Mouse (Mus musculus) MEL (cell line): Measurements from ENCODE around the gene Pirt. TPM values are rescaled to one million over a fixed set of nuclear protein-coding genes. Genes with fewer than 3 reads are reported as not detected.

Source experiments
- DNase-seq: peaks from one replicate; pipeline ENCODE4 v3.0.0; 2011; ENCODE audit warnings: low read depth, low spot score
- H3K27ac ChIP-seq: 2 replicates; pipeline ENCODE4 v1.5.1; 2012; ENCODE audit warnings: low read depth, mild to moderate bottlenecking, control low read depth, low read length, moderate library complexity; ENCODE audit not compliant: control insufficient read depth
- H3K27me3 ChIP-seq, 2 experiments: fragments of 150-350 bp in 1 of 2; sonication (generic) in 1 of 2; 2 replicates each; pipeline ENCODE4 v1.6.1; 2012; ENCODE audit warnings: low read length in 2 of 2, mild to moderate bottlenecking in 2 of 2, improper control_type of control experiment in 1 of 2, moderate library complexity in 1 of 2; ENCODE audit not compliant: insufficient read depth in 2 of 2, control insufficient read depth in 1 of 2
- H3K36me3 ChIP-seq, 2 experiments: 2 replicates each; pipeline ENCODE4 v1.6.1; 2012 to 2014; ENCODE audit warnings: low read length in 2 of 2, improper control_type of control experiment in 1 of 2, inconsistent platforms in 1 of 2, mild to moderate bottlenecking in 1 of 2; ENCODE audit not compliant: insufficient read depth in 2 of 2, control insufficient read depth in 1 of 2
- H3K4me1 ChIP-seq, 2 experiments: fragments of 150-350 bp in 1 of 2; sonication (generic) in 1 of 2; 2 replicates each; pipeline ENCODE4 v1.6.1; 2012; ENCODE audit warnings: low read length in 2 of 2, improper control_type of control experiment in 1 of 2, mild to moderate bottlenecking in 1 of 2; ENCODE audit not compliant: insufficient read depth in 2 of 2, control insufficient read depth in 1 of 2
- H3K4me3 ChIP-seq, 2 experiments: fragments of 150-350 bp in 1 of 2; sonication (generic) in 1 of 2; 2 replicates each; pipeline ENCODE4 v1.5.1; 2012; ENCODE audit warnings: low read depth in 2 of 2, low read length in 2 of 2, mild to moderate bottlenecking in 2 of 2, moderate library complexity in 2 of 2, control low read depth in 1 of 2, improper control_type of control experiment in 1 of 2; ENCODE audit not compliant: control insufficient read depth in 1 of 2, insufficient read depth in 1 of 2
- H3K79me2 ChIP-seq: 2 replicates; pipeline ENCODE4 v1.6.1; 2012; ENCODE audit warnings: mild to moderate bottlenecking, low read length, moderate library complexity; ENCODE audit not compliant: control insufficient read depth, poor library complexity, insufficient read depth
- H3K9ac ChIP-seq: 2 replicates; pipeline ENCODE4 v1.6.1; 2012; ENCODE audit warnings: low read depth, mild to moderate bottlenecking, control low read depth, low read length, moderate library complexity; ENCODE audit not compliant: control insufficient read depth, poor library complexity, severe bottlenecking
- H3K9me3 ChIP-seq: fragments of 150-350 bp; sonication (generic); replicated peaks from 2 replicates; pipeline ENCODE4 v1.6.1; 2012; ENCODE audit warnings: mild to moderate bottlenecking, low read length, improper control_type of control experiment, moderate library complexity; ENCODE audit not compliant: insufficient read depth
- BHLHE40 ChIP-seq: IDR thresholded peaks from 2 replicates; pipeline ENCODE4 v1.6.1; 2012; ENCODE audit warnings: low read depth, mild to moderate bottlenecking, inconsistent platforms, low read length, improper control_type of control experiment, borderline replicate concordance
- CHD1 ChIP-seq: IDR thresholded peaks from 2 replicates; pipeline ENCODE4 v1.6.1; 2012; ENCODE audit warnings: low read depth, mild to moderate bottlenecking, inconsistent platforms, low read length, improper control_type of control experiment
- CHD2 ChIP-seq: IDR thresholded peaks from 2 replicates; pipeline ENCODE4 v1.6.1; 2011; ENCODE audit warnings: low read length, improper control_type of control experiment
- CTCF ChIP-seq, 3 experiments: IDR thresholded peaks in 2 of 3; conservative IDR thresholded peaks in 1 of 3; 2 replicates each; pipeline ENCODE4 v1.5.1; 2011 to 2012; ENCODE audit warnings: low read length in 3 of 3, low read depth in 2 of 3, mild to moderate bottlenecking in 2 of 3, improper control_type of control experiment in 1 of 3, inconsistent platforms in 1 of 3, mixed read lengths in 1 of 3, moderate library complexity in 1 of 3; ENCODE audit not compliant: control insufficient read depth in 1 of 3, insufficient read depth in 1 of 3, poor library complexity in 1 of 3, severe bottlenecking in 1 of 3
- E2F4 ChIP-seq: IDR thresholded peaks from 2 replicates; pipeline ENCODE4 v1.6.1; 2011; ENCODE audit warnings: low read depth, low read length, improper control_type of control experiment, borderline replicate concordance
- ELF1 ChIP-seq: IDR thresholded peaks from 2 replicates; pipeline ENCODE4 v1.6.1; 2014; ENCODE audit warnings: low read depth, mild to moderate bottlenecking, inconsistent platforms, low read length, improper control_type of control experiment, moderate library complexity
- EP300 ChIP-seq, 2 experiments: IDR thresholded peaks; 2 replicates each; pipeline ENCODE4 v1.6.1; 2011; ENCODE audit warnings: improper control_type of control experiment in 2 of 2, low read length in 2 of 2, low read depth in 1 of 2, mild to moderate bottlenecking in 1 of 2
- ETS1 ChIP-seq: IDR thresholded peaks from 2 replicates; pipeline ENCODE4 v1.6.1; 2012; ENCODE audit warnings: low read depth, mild to moderate bottlenecking, inconsistent platforms, low read length, improper control_type of control experiment, moderate library complexity
- GABPA ChIP-seq: IDR thresholded peaks from 2 replicates; pipeline ENCODE4 v1.6.1; 2012; ENCODE audit warnings: low read depth, mild to moderate bottlenecking, inconsistent platforms, low read length, improper control_type of control experiment, moderate library complexity
- GATA1 ChIP-seq: IDR thresholded peaks from 2 replicates; pipeline ENCODE4 v1.6.1; 2011; ENCODE audit warnings: low read depth, low read length, improper control_type of control experiment
- HCFC1 ChIP-seq: IDR thresholded peaks from 2 replicates; pipeline ENCODE4 v1.6.1; 2012; ENCODE audit warnings: low read depth, mild to moderate bottlenecking, inconsistent platforms, low read length, improper control_type of control experiment, moderate library complexity
- JUND ChIP-seq: IDR thresholded peaks from 2 replicates; pipeline ENCODE4 v1.6.1; 2011; ENCODE audit warnings: low read depth, mild to moderate bottlenecking, improper control_type of control experiment, low read length
- KAT2A ChIP-seq: conservative IDR thresholded peaks from 2 replicates; pipeline ENCODE4 v1.6.1; 2012; ENCODE audit warnings: low read depth, low read length, improper control_type of control experiment, inconsistent platforms
- MAFK ChIP-seq: IDR thresholded peaks from 2 replicates; pipeline ENCODE4 v1.6.1; 2011; ENCODE audit warnings: low read depth, mild to moderate bottlenecking, low read length, improper control_type of control experiment, borderline replicate concordance
- MAX ChIP-seq: IDR thresholded peaks from 2 replicates; pipeline ENCODE4 v1.6.1; 2011; ENCODE audit warnings: low read length, improper control_type of control experiment
- MAZ ChIP-seq: IDR thresholded peaks from 2 replicates; pipeline ENCODE4 v1.6.1; 2012; ENCODE audit warnings: low read depth, mild to moderate bottlenecking, inconsistent platforms, low read length, improper control_type of control experiment
- MEF2A ChIP-seq: IDR thresholded peaks from 2 replicates; pipeline ENCODE4 v1.6.1; 2014; ENCODE audit warnings: low read depth, mild to moderate bottlenecking, inconsistent platforms, low read length, improper control_type of control experiment; ENCODE audit not compliant: poor library complexity, insufficient replicate concordance, severe bottlenecking; ENCODE audit errors: extremely low read depth
- MXI1 ChIP-seq: IDR thresholded peaks from 2 replicates; pipeline ENCODE4 v1.6.1; 2011; ENCODE audit warnings: mild to moderate bottlenecking, low read depth, low read length, improper control_type of control experiment
- MYB ChIP-seq: IDR thresholded peaks from 2 replicates; pipeline ENCODE4 v1.6.1; 2011; ENCODE audit warnings: mild to moderate bottlenecking, low read depth, low read length, improper control_type of control experiment
- MYC ChIP-seq: IDR thresholded peaks from 2 replicates; pipeline ENCODE4 v1.6.1; 2011; ENCODE audit warnings: low read depth, mild to moderate bottlenecking, low read length, improper control_type of control experiment, moderate library complexity
- NELFE ChIP-seq: IDR thresholded peaks from 2 replicates; pipeline ENCODE4 v1.6.1; 2011; ENCODE audit warnings: low read depth, low read length, improper control_type of control experiment
- NRF1 ChIP-seq: IDR thresholded peaks from 2 replicates; pipeline ENCODE4 v1.6.1; 2014; ENCODE audit warnings: low read depth, mild to moderate bottlenecking, inconsistent platforms, low read length, improper control_type of control experiment, moderate library complexity; ENCODE audit not compliant: poor library complexity, insufficient read depth, severe bottlenecking
- POLR2A ChIP-seq, 2 experiments: IDR thresholded peaks; 2 replicates each; pipeline ENCODE4 v1.6.1; 2011 to 2012; ENCODE audit warnings: low read length in 2 of 2, mild to moderate bottlenecking in 2 of 2, control low read depth in 1 of 2, improper control_type of control experiment in 1 of 2, low read depth in 1 of 2, moderate library complexity in 1 of 2; ENCODE audit not compliant: control insufficient read depth in 1 of 2, insufficient read depth in 1 of 2, poor library complexity in 1 of 2
- POLR2AphosphoS2 ChIP-seq: IDR thresholded peaks from 2 replicates; pipeline ENCODE4 v1.6.1; 2011; ENCODE audit warnings: low read length, improper control_type of control experiment
- POLR2AphosphoS5 ChIP-seq: IDR thresholded peaks from 2 replicates; pipeline ENCODE4 v1.6.1; 2012; ENCODE audit warnings: low read depth, borderline replicate concordance, mild to moderate bottlenecking, inconsistent platforms, low read length, moderate library complexity, mixed read lengths
- RAD21 ChIP-seq: IDR thresholded peaks from 2 replicates; pipeline ENCODE4 v1.6.1; 2011; ENCODE audit warnings: mild to moderate bottlenecking, low read depth, low read length, improper control_type of control experiment
- RCOR1 ChIP-seq: IDR thresholded peaks from 2 replicates; pipeline ENCODE4 v1.6.1; 2012; ENCODE audit warnings: low read depth, mild to moderate bottlenecking, inconsistent platforms, low read length, improper control_type of control experiment
- SIN3A ChIP-seq: IDR thresholded peaks from 2 replicates; pipeline ENCODE4 v1.6.1; 2012; ENCODE audit warnings: low read length, improper control_type of control experiment, inconsistent platforms
- SMC3 ChIP-seq: IDR thresholded peaks from 2 replicates; pipeline ENCODE4 v1.6.1; 2011; ENCODE audit warnings: low read depth, low read length, improper control_type of control experiment
- TAL1 ChIP-seq: IDR thresholded peaks from 2 replicates; pipeline ENCODE4 v1.6.1; 2012; ENCODE audit warnings: mild to moderate bottlenecking, inconsistent platforms, low read length, moderate library complexity, mixed read lengths
- TBP ChIP-seq: IDR thresholded peaks from 2 replicates; pipeline ENCODE4 v1.8.0; 2011; ENCODE audit warnings: low read depth, low read length, improper control_type of control experiment
- TCF12 ChIP-seq: IDR thresholded peaks from 2 replicates; pipeline ENCODE4 v1.6.1; 2014; ENCODE audit warnings: low read depth, mild to moderate bottlenecking, inconsistent platforms, low read length, improper control_type of control experiment, moderate library complexity
- UBTF ChIP-seq: IDR thresholded peaks from 2 replicates; pipeline ENCODE4 v1.6.1; 2012; ENCODE audit warnings: low read depth, mild to moderate bottlenecking, inconsistent platforms, low read length, improper control_type of control experiment, moderate library complexity, borderline replicate concordance; ENCODE audit not compliant: insufficient read depth
- USF1 ChIP-seq: IDR thresholded peaks from 2 replicates; pipeline ENCODE4 v1.6.1; 2014; ENCODE audit warnings: low read depth, mild to moderate bottlenecking, inconsistent platforms, low read length, improper control_type of control experiment, moderate library complexity
- USF2 ChIP-seq, 2 experiments: IDR thresholded peaks; 2 replicates each; pipeline ENCODE4 v1.6.1; 2011 to 2012; ENCODE audit warnings: improper control_type of control experiment in 2 of 2, low read length in 2 of 2, borderline replicate concordance in 1 of 2, inconsistent platforms in 1 of 2, low read depth in 1 of 2, mild to moderate bottlenecking in 1 of 2; ENCODE audit not compliant: insufficient read depth in 1 of 2
- ZC3H11A ChIP-seq: IDR thresholded peaks from 2 replicates; pipeline ENCODE4 v1.6.1; 2012; ENCODE audit warnings: low read depth, mild to moderate bottlenecking, inconsistent platforms, low read length, improper control_type of control experiment
- ZKSCAN1 ChIP-seq: IDR thresholded peaks from 2 replicates; pipeline ENCODE4 v1.6.1; 2012; ENCODE audit warnings: low read depth, mild to moderate bottlenecking, inconsistent platforms, low read length, improper control_type of control experiment, moderate library complexity
- ZMIZ1 ChIP-seq: IDR thresholded peaks from 2 replicates; pipeline ENCODE4 v1.6.1; 2012; ENCODE audit warnings: low read depth, mild to moderate bottlenecking, inconsistent platforms, low read length, improper control_type of control experiment, moderate library complexity
- ZNF384 ChIP-seq: IDR thresholded peaks from 2 replicates; pipeline ENCODE4 v1.6.1; 2012; ENCODE audit warnings: low read depth, mild to moderate bottlenecking, inconsistent platforms, low read length, improper control_type of control experiment
- polyA plus RNA-seq, 2 experiments: library from polyadenylated mRNA; stranded (reverse) in 1 of 2; unstranded in 1 of 2; fragments of >175 nt in 1 of 2; fragments of >200 nt in 1 of 2; gene quantifications; 2 replicates each; pipeline versions ENCODE4 v1.2.1 to v1.2.4; 2012; ENCODE audit warnings: low replicate concordance in 2 of 2, low read depth in 1 of 2; ENCODE audit not compliant: insufficient read length in 2 of 2, insufficient read depth in 1 of 2, missing spikeins in 1 of 2
- total RNA-seq: library from RNA; depleted of rRNA; stranded (reverse); fragments of 300-350 nt; gene quantifications from 2 replicates; pipeline ENCODE4 v1.2.3, GENCODE M21; 2012

Gene Pirt
- total and polyA plus RNA-seq, 3 experiments: not detected

DNA sequence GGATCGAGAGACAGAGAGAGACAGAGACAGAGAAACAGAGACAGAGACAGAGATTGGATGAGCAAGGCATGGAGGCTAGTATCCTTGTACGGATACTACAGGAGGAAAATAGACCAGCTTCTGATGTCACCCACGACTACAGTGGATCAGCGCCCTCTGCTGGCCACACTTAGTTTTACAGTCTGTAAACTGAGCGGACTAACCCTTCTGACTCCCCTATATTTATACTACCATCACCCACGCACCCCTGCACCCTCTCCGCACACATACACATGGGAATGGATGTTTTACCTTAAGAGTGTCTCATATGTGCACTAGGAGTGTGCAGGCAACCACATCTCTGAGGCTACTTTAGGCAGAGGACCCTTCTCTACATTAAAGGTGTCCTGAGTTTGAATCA is 12.4 kb upstream of the Pirt start:
- H3K4me3 ChIP-seq: no peak overlapping the region
- no peak overlapping the region for H3K27ac ChIP-seq
- H3K9me3 ChIP-seq: no peaks in the 10 kb centered on the region
- H3K27me3 ChIP-seq: peaks cover 1 to 2% of the 10 kb centered on the region in 2 experiments; a peak in 2 of 4 replicates
- H3K9ac ChIP-seq: no peak overlapping the region
- TF ChIP-seq CHD2 (no peak), TCF12 (no peak), RCOR1 (no peak), CHD1 (no peak), BHLHE40 (0 out of 2 replicates have a peak, but pooled peaks have one; percentile 11), MXI1 (no peak), RAD21 (peak; percentile 71), E2F4 (no peak), MAFK (no peak), MAX (no peak), HCFC1 (no peak), ZMIZ1 (no peak), SIN3A (no peak), USF1 (no peak), CTCF (IDR thresholded peaks at IDR 0.05 in 2 of 3, conservative IDR thresholded peaks at IDR 0.05 in 1 of 3; ENCODE audit: control insufficient read depth in 1 of 3, insufficient read depth in 1 of 3, low read depth in 2 of 3, low read length in 3 of 3, poor library complexity in 1 of 3, severe bottlenecking in 1 of 3) (peak; percentile 76 to 86 (median 78)), NELFE (no peak), TBP (no peak), ELF1 (no peak), ZKSCAN1 (no peak), MYC (no peak), POLR2AphosphoS5 (no peak), EP300 (IDR thresholded peaks at IDR 0.05; ENCODE audit: low read depth in 1 of 2, low read length in 2 of 2) (no peak), POLR2A (IDR thresholded peaks at IDR 0.05; ENCODE audit: control insufficient read depth in 1 of 2, insufficient read depth in 1 of 2, low read depth in 1 of 2, low read length in 2 of 2, poor library complexity in 1 of 2) (no peak), USF2 (IDR thresholded peaks at IDR 0.05; ENCODE audit: borderline replicate concordance in 1 of 2, insufficient read depth in 1 of 2, low read depth in 1 of 2, low read length in 2 of 2) (no peak), GATA1 (no peak), MYB (no peak), ZC3H11A (peak; percentile 43), ETS1 (no peak), KAT2A (no peak), NRF1 (no peak), POLR2AphosphoS2 (no peak), TAL1 (no peak), ZNF384 (no peak), JUND (no peak), UBTF (no peak), SMC3 (peak; percentile 68), MAZ (no peak), MEF2A (no peak), GABPA (no peak)
- H3K36me3 ChIP-seq: no peaks in the 10 kb centered on the region
- no peaks in the 10 kb centered on the region for H3K79me2 ChIP-seq
- no peaks in the 10 kb centered on the region for H3K4me1 ChIP-seq
- DNase-seq: peak; percentile 66
